Mouse (Mus musculus): ENCODE results near the gene Adck2. TPM values are rescaled to one million over a fixed set of nuclear protein-coding genes. Genes with fewer than 3 reads are reported as not detected.

Gene Adck2
- polyA plus RNA-seq, 1 experiment = 26.2 TPM

GRCm38 (mm10) chr6:39580558-39580957 is 6.9 kb downstream of the Adck2 start:
- Histone ChIP-seq H3K4me3 (ENCODE audit: insufficient read depth, low read length) (no peak overlapping the region), H3K4me1 (ENCODE audit: control insufficient read depth, insufficient read depth, low read length) (peaks cover 3% of the 10 kb centered on the region), H3K27ac (ENCODE audit: insufficient read depth, low read length) (no peak overlapping the region)
- no peak for TF ChIP-seq CTCF (IDR thresholded peaks at IDR 0.05; ENCODE audit: extremely low read depth, insufficient read depth, low read length)
- no peak for TF ChIP-seq POLR2A (IDR thresholded peaks at IDR 0.05; ENCODE audit: extremely low read depth, insufficient read depth, low read length)

DNA sequence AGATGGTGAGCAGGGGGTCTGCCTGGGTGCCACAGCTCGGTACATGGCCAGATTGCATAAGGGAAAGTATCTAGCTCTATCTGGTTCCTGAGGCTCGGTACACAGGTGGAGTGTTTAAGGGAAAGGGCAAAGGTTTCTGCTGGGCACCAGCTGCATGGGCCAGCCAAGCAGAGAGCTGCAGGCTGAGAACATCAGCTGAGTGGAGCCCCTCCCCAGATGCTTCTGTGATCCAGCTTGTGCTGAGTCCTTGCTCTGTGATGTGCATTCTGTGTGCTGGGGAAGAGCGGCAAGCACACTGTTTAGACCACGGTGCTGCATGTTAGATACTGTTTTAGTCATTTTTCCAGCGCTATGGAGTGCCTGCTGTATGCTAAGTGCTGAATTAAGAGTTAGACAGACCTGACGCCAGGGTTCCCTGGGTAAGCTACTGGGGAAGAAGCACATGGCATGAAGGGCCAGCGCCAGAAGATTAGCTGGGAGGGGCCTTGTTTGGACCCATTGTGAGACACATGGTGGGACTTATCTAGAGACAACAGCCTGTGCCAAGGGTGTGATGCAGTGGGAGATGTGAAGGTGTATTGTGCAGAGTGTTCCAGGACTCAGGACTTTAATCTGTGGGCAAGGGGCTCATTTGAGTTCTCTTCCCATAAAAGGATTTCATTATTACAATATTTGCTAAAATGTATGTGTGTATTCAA is 7.6 kb downstream of the Adck2 start:
- Histone ChIP-seq H3K27ac (ENCODE audit: insufficient read depth, low read length) (no peak overlapping the region), H3K4me3 (ENCODE audit: insufficient read depth, low read length) (no peak overlapping the region)
- TF ChIP-seq POLR2A (IDR thresholded peaks at IDR 0.05; ENCODE audit: extremely low read depth, insufficient read depth, low read length) (no peak), CTCF (IDR thresholded peaks at IDR 0.05; ENCODE audit: extremely low read depth, insufficient read depth, low read length) (no peak)

GRCm38 (mm10) chr6:39585517-39585916 is 11.8 kb downstream of the Adck2 start, which contains the start of gene Gm42420:
Gene Gm42420 (plus strand): TSS chr6:39585753.
- H3K4me1 ChIP-seq (ENCODE audit: control insufficient read depth, insufficient read depth, low read length) = no peaks in the 10 kb centered on the region
- no peak within 1 kb of the TSS for H3K4me3 ChIP-seq (ENCODE audit: insufficient read depth, low read length)
- no peak within 1 kb of the TSS for H3K27ac ChIP-seq (ENCODE audit: insufficient read depth, low read length)
- TF ChIP-seq CTCF (IDR thresholded peaks at IDR 0.05; ENCODE audit: extremely low read depth, insufficient read depth, low read length) = no peak
- TF ChIP-seq POLR2A (IDR thresholded peaks at IDR 0.05; ENCODE audit: extremely low read depth, insufficient read depth, low read length) = no peak

More for the DNA sequence above, 7.6 kb downstream of the Adck2 start:
- peaks cover 3% of the 10 kb centered on the region for H3K4me1 ChIP-seq (ENCODE audit: control insufficient read depth, insufficient read depth, low read length)

DNA sequence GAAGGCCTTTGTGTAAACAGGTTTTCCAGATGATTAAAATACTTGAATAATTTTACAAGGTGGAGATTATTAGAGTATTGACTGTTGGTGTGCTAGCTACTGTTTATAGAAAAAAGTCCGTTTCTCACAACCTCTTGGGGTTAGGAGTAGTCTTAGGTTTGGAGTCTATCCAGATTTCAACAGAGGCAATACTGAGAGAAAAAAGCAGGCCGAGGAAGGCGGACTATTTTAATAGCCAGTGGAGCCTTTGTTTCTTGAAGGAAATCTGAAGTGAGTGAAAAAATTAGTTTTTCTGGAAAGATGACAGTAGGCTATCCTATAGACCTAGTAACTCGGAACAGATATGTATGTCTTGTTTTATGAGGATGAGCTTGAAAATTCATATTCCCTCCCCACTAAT is 17.8 kb downstream of the Adck2 start:
- H3K27ac ChIP-seq (ENCODE audit: insufficient read depth, low read length) = no peak overlapping the region
- H3K4me1 ChIP-seq (ENCODE audit: control insufficient read depth, insufficient read depth, low read length) = no peaks in the 10 kb centered on the region; the same call in 1 of the 2 replicates
- TF ChIP-seq POLR2A (IDR thresholded peaks at IDR 0.05; ENCODE audit: extremely low read depth, insufficient read depth, low read length) (no peak), CTCF (IDR thresholded peaks at IDR 0.05; ENCODE audit: extremely low read depth, insufficient read depth, low read length) (no peak)
- H3K4me3 ChIP-seq (ENCODE audit: insufficient read depth, low read length) = no peak overlapping the region; the same call in 1 of the 2 replicates

DNA sequence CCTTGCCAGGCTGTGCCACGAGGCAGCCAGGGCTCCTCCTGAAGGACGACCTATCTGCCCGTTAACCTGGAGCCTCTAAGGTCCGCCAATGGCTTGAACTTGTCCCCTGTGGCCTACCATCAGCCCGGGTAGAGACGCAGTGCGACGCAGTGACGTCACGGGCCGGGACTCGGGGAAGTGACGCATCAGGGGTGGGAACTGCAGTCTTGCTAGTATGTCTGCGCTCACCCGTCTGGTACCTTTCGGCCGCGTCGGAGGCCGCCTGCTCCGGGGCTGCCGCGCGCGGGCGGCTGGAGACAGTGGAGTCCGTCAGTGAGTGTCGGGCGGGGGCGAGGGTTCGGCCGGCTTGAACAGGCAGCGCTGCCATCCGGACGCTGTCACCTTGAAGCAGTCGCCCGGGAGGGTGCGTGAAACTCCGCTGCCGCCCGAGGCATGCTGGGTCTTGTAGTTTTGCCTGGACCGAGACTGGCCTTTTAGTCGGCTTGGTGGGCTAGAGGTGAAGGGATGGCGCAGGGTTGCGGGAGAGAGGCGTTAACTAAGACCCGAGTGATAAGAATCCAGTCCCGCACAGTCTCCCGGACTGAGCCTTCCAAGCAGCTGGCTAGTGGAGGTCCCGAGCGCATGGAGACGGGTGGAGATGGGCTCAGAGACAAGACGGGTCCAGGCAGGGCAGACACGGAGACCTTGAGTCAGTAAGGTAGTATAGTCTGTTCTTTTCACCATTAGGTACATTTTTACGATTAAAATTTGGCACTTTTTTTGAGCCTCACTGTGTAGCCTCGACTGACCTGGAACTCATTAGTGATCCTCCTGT is 18.9 kb downstream of the Adck2 start, which contains the start of gene Ndufb2:
Gene Ndufb2 (plus strand): TSS at position 174 of the 814 bp plus-strand sequence.
- Histone ChIP-seq H3K4me1 (ENCODE audit: control insufficient read depth, insufficient read depth, low read length) (no peaks in the 10 kb centered on the region; the same call in 1 of the 2 replicates), H3K27ac (ENCODE audit: insufficient read depth, low read length) (peak within 1 kb of the TSS; percentile 97), H3K4me3 (ENCODE audit: insufficient read depth, low read length) (peak within 1 kb of the TSS; percentile 96)
- TF ChIP-seq POLR2A (IDR thresholded peaks at IDR 0.05; ENCODE audit: extremely low read depth, insufficient read depth, low read length) (peak; percentile 95), CTCF (IDR thresholded peaks at IDR 0.05; ENCODE audit: extremely low read depth, insufficient read depth, low read length) (no peak)

DNA sequence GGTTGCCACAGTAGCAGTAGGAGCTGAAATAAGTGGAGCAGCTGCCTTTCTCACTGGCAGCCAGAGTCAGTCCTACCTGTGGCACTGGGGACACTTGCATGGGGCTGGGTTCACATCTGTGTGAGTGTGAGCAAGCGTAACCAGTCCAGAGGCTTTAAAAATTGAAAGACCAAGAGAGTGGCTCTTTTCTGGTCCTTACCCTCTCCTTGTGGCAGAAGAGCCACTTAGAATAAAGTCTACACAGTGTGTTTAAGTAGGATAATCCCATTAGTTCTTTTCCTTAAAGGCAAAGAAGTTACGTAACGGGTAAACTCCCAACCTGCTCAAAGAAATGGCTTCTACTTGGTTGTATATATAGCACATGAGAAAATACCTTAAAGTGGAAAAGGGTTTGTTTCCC is 27.2 kb downstream of the Adck2 start:
- TF ChIP-seq POLR2A (IDR thresholded peaks at IDR 0.05; ENCODE audit: extremely low read depth, insufficient read depth, low read length) (no peak), CTCF (IDR thresholded peaks at IDR 0.05; ENCODE audit: extremely low read depth, insufficient read depth, low read length) (no peak)
- Histone ChIP-seq H3K27ac (ENCODE audit: insufficient read depth, low read length) (no peak overlapping the region), H3K4me1 (ENCODE audit: control insufficient read depth, insufficient read depth, low read length) (peaks cover 2% of the 10 kb centered on the region), H3K4me3 (ENCODE audit: insufficient read depth, low read length) (no peak overlapping the region)

DNA sequence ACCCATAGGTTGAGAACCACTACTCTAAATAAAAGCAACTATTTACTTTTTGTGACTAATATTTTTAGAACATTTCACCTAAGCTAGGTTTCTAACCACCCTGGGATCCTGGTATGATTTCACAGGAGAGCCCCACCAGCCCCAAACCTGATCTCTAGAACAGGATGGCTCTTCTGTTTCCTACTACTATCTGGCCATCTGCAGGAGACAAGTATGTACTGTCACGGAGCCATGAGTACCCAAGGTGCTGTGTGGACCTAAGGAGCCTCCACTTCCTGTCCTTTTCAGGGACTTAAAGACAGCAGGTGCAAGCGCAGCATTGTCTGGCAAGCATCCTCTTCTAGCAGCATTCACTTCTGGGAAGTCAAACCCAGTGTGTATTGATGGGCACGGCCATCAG is 28.2 kb downstream of the Adck2 start:
- no peak overlapping the region for H3K4me3 ChIP-seq (ENCODE audit: insufficient read depth, low read length)
- peaks cover 2% of the 10 kb centered on the region for H3K4me1 ChIP-seq (ENCODE audit: control insufficient read depth, insufficient read depth, low read length)
- TF ChIP-seq POLR2A (IDR thresholded peaks at IDR 0.05; ENCODE audit: extremely low read depth, insufficient read depth, low read length) (no peak), CTCF (IDR thresholded peaks at IDR 0.05; ENCODE audit: extremely low read depth, insufficient read depth, low read length) (no peak)
- H3K27ac ChIP-seq (ENCODE audit: insufficient read depth, low read length) = no peak overlapping the region

DNA sequence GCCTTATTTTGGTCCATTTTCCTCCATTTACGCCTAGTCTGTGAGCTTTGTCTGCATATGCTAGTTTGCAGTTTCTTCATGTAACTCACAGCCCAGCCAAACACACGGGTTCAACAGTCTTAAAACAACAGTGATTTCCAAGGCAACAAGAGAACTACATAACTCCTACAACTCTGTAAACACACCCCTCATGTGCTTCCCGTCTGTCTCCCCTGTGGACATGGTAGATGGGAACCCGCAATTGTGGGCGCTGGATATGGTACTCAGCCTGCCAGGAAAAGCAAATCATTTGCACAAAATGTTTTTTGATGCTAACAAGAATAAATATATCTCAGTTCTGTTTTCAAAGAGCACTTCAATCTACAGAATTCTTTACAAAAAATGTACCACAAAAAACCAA is 30.9 kb downstream of the Adck2 start:
- no peak for TF ChIP-seq POLR2A (IDR thresholded peaks at IDR 0.05; ENCODE audit: extremely low read depth, insufficient read depth, low read length)
- no peak for TF ChIP-seq CTCF (IDR thresholded peaks at IDR 0.05; ENCODE audit: extremely low read depth, insufficient read depth, low read length)
- Histone ChIP-seq H3K4me1 (ENCODE audit: control insufficient read depth, insufficient read depth, low read length) (peaks cover 2% of the 10 kb centered on the region), H3K4me3 (ENCODE audit: insufficient read depth, low read length) (no peak overlapping the region), H3K27ac (ENCODE audit: insufficient read depth, low read length) (no peak overlapping the region)

DNA sequence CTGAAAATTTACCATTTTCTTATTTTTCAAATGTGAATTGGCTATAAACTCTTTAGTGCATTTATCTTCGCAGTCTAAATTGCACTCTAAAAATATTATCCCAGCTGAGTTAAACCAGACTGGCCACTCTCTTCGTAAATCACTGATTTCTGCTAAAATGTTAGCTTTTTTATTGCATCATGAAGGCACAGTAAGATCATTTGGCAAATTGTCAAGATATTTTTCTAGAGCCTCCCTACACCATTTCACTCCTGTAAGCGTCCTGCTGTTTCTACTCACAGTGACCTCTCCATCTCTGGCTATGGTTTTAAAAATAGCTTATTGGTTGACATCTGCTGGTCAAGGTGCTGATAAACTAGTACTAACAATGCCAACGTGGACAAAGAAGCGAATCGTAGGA is 32.4 kb downstream of the Adck2 start:
- Histone ChIP-seq H3K4me3 (ENCODE audit: insufficient read depth, low read length) (no peak overlapping the region), H3K27ac (ENCODE audit: insufficient read depth, low read length) (peak overlapping the region; percentile 71; the same call in 1 of the 2 replicates), H3K4me1 (ENCODE audit: control insufficient read depth, insufficient read depth, low read length) (peaks cover 2% of the 10 kb centered on the region)
- TF ChIP-seq CTCF (IDR thresholded peaks at IDR 0.05; ENCODE audit: extremely low read depth, insufficient read depth, low read length) = no peak
- no peak for TF ChIP-seq POLR2A (IDR thresholded peaks at IDR 0.05; ENCODE audit: extremely low read depth, insufficient read depth, low read length)
